Mouse (Mus musculus) small intestine, adult 10 weeks (tissue): ENCODE data around the gene Cyb5r4. TPM values are rescaled to one million over a fixed set of nuclear protein-coding genes. Genes with fewer than 3 reads are reported as not detected.

Experiments
- polyA plus RNA-seq: library from polyadenylated mRNA; stranded (reverse); fragments of 350-450 nt; fragmentation: Illumina TruSeq; extraction: RNeasy Lipid Tissue Mini Kit (QIAGEN cat#74804); gene quantifications from one replicate; pipeline ENCODE4 v1.2.3, GENCODE M21; 2014; ENCODE audit warnings: low replicate concordance

Gene Cyb5r4
- polyA plus RNA-seq: 198 TPM

GRCm38 (mm10) chr9:87021778-87022523 lies at the start of gene Cyb5r4:
TSS of gene Cyb5r4 (plus strand) at chr9:87022014.

GRCm38 (mm10) chr9:87015288-87015937 lies 6.4 kb upstream of the Cyb5r4 start, which contains the start of gene Ripply2:
TSS of gene Ripply2 (plus strand) at chr9:87015537.

Other genes with a start within 250 kb of the Cyb5r4 start
- 1.8 TPM for gene Snap91, start 141.4 kb upstream of the Cyb5r4 start, polyA plus RNA-seq
- gene Ripply2, start 6.5 kb upstream of the Cyb5r4 start, polyA plus RNA-seq: not detected
- not detected for gene Mrap2, start 122.3 kb downstream of the Cyb5r4 start, polyA plus RNA-seq
- 7.2 TPM for gene Cep162, start 233.5 kb downstream of the Cyb5r4 start, polyA plus RNA-seq